Mouse (Mus musculus) brain, embryonic 14.5 days (tissue): ENCODE measurements at regions not wholly inside any gene's neighbourhood (a gene's known extent, or its start where the extent isn't known, plus 50 kb on each side); places are given as distances from the start of the nearest gene placed in this dataset.
A peak's percentile ranks its signal among the peaks of the same experiment; 100 is the strongest.
"Not testable (repeated sequence)": the region's sequence is repeated elsewhere in the genome, so short reads cannot be mapped to it uniquely, and the experiment has no call there.

Experiments
- DNase-seq: peaks from one replicate; pipeline ENCODE4 v3.0.0-alpha.2; 2011; ENCODE audit warnings: low read depth
- CTCF ChIP-seq: fragments of 200-500 bp; IDR thresholded peaks from 2 replicates; pipeline ENCODE4 v1.5.1; 2012; ENCODE audit warnings: inconsistent platforms, mild to moderate bottlenecking, moderate library complexity, borderline replicate concordance; ENCODE audit not compliant: insufficient read depth, insufficient read length; ENCODE audit errors: extremely low read depth
- POLR2A ChIP-seq: fragments of 200-500 bp; IDR thresholded peaks from 2 replicates; pipeline ENCODE4 v1.6.1; 2012; ENCODE audit warnings: mild to moderate bottlenecking, inconsistent platforms, borderline replicate concordance; ENCODE audit not compliant: poor library complexity, insufficient read depth, insufficient read length, severe bottlenecking; ENCODE audit errors: extremely low read depth

DNA sequence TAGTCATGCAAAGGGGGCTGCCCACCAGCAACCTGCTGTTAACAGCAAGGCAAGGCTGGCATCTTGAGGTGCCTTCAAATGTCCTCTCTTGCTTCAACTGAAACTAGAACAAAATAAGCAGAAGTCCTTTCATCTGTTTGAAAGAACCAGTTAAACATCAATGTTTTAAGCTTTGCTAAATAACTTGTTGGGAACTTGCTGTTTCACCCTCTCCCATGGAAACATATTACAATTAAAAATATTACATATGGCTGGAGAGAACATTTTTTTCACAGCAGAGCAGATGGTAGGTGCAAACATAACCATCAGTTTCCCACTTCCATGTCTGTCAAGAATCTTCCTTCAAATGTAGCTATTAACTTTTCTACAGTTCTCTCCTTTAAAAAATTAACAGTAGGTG is 225.5 kb downstream of the Plod2 start:
- TF ChIP-seq POLR2A (no peak), CTCF (no peak)
- peak; percentile 59 for DNase-seq

DNA sequence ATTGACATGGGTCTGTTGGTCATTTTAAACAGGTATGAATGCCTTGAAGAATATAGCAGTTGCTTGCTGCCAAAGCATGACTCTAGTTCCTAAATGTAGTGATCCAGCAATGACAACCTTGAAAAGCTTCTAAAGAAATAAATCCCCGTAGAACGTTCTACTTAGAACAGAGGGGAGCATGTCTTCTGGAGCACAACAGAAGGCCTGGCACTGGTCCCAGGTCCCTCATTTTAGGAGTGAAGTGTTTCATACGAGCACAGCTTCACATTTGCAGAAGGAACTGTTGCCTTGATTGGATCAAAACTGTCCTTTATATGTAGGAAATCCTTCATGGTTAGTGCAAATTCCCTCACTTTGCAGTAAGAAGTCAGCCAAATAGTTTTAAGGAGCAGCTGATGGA is 226.4 kb downstream of the Plod2 start:
- DNase-seq, result peak; percentile 70
- no peak for TF ChIP-seq POLR2A
- TF ChIP-seq CTCF, result no peak

DNA sequence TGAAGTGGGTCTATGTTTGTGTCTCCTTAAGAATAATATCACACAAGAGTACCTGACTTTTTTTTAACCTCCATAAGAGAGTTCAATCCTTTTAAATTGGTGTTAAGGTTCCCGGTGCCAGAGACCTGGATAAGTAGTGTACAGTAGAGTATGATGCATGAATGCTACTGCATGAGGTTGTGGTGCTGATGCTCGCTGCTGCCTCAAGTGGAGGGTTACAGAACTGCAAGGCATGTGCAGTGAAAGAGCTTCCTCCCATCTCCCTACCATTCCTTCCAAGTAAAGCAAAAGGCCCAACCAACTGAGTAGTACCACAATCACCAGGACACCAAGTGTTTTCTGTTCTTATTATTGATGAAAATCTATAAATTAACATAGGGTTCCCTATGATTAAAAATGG is 227.5 kb downstream of the Plod2 start:
- TF ChIP-seq CTCF (peak; percentile 61; the same call in 1 of the 2 replicates), POLR2A (no peak)
- no peak for DNase-seq

DNA sequence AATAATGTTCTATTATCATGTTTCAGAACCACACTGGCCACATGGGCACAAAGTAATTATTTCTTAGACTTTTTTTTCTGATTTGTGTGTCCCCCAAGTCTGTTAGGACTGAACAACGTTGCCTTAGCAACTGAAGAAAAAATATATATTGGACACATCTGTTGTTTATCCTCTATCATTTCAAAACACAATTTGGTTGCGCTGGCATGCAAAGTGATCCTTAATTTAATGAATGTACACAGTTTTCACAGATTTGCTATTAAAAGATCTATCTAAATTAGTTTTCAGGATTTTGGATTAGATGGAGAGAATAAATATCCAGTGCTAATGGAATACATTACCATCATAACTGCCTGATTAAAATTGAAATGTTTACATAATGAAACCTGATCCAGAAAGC is 229.0 kb downstream of the Plod2 start:
- TF ChIP-seq CTCF, result no peak
- TF ChIP-seq POLR2A, result no peak
- DNase-seq, result peak; percentile 61

DNA sequence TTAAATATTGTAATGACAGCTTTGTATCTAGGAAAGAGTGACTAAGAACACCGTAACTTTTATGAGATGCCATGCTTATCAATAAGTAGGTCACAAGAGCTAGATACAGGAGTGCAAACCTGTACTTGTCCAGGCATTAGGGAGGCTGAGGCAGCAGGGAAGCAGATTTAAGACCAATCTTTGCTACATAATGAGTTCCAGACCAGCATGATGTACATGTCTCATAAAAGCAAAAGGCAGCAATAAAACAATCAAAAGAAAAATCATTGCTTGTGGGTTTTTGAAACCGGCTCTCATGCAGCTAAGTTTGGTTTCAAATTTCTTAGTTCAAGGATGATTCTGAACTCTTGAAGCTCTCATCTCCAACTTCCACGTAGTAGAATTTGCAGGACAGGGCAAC is 229.7 kb downstream of the Plod2 start:
- no peak for TF ChIP-seq POLR2A
- TF ChIP-seq CTCF, result no peak
- peak; percentile 14 for DNase-seq

DNA sequence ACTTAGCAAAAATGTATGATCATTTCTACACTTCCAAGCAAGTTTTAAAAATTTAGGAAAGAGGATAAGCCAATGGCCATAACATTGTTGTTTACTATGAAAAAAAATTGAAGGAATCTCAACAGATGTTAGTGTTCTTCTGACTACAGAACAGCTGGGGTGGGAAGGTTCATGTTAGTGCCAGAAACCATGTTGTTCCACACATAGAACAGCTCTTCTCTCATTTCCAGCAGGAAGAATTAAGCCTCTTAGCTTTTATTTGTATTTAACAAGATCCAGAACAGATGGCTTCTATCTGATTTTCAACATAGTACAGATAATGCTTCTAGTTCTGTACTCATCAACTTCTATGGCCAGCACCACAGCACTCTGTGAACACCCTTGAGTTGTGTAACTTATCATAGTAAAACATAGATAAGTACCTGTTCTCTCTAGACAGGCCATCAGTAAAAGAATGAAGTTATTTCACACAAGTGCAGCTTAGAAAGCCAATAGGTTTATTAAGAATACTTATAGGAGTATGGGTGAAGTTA is 241.0 kb downstream of the Plod2 start:
- TF ChIP-seq POLR2A (no peak), CTCF (no peak)
- DNase-seq, result no peak

DNA sequence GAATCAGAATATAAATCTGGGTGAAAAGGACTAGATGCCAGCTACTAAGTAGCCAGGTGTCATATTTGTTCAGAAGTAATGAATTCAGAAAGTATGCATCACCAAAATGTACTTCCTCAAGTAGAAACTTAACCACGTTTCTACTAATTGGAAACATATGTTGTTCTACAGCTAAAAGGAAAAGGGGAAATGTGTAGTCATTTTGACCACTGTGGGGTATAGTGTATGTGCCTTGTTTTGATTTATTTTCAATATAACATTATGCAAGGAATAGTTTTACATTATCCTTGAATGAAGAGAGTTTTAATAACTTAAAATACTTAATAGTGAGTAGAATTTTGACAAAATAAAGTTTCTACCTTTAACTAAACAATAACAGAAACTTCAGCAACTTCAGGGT is 257.7 kb downstream of the Plod2 start:
- no peak for DNase-seq
- TF ChIP-seq POLR2A, result no peak
- TF ChIP-seq CTCF, result no peak

DNA sequence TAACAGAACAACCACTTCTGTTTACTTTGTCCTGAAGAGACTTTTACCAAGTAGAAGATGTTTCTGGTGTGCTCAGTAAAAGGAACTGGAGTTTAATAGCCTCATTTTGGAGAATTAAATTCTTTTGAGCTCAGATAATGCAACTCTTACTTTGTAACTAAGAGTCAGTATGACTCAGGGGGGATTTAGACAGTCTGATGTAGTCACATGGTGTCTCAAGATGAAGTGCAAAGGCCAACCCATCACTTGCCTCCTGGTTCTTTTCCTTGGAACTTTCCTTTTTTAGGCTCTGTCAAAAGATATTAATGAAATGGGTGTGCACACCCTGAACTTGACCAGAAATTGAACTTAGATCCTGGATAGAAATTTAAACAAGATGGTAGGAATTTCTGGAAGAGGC is 267.4 kb downstream of the Plod2 start:
- TF ChIP-seq POLR2A, result no peak
- no peak for TF ChIP-seq CTCF
- no peak for DNase-seq

DNA sequence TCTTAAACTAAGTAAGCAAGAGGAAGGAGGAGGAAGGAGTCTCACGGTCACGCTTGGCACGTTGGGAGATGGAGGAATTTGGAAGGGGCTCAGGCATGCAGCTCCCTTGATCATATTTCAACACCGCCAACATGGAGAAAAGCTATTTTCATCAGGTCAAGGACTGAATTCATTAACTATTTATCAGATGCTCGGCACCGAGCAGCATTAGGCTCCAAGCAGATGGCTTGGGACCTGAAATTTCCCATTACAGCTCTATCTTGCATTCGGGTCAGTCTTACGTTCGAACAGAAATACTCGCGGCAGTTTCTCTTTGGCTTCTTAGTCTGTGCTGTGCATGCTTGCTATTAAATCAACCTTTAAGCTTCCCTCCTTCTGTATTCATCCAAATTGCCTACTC is 278.7 kb downstream of the Plod2 start:
- peak; percentile 59 for DNase-seq
- no peak for TF ChIP-seq POLR2A
- no peak for TF ChIP-seq CTCF

DNA sequence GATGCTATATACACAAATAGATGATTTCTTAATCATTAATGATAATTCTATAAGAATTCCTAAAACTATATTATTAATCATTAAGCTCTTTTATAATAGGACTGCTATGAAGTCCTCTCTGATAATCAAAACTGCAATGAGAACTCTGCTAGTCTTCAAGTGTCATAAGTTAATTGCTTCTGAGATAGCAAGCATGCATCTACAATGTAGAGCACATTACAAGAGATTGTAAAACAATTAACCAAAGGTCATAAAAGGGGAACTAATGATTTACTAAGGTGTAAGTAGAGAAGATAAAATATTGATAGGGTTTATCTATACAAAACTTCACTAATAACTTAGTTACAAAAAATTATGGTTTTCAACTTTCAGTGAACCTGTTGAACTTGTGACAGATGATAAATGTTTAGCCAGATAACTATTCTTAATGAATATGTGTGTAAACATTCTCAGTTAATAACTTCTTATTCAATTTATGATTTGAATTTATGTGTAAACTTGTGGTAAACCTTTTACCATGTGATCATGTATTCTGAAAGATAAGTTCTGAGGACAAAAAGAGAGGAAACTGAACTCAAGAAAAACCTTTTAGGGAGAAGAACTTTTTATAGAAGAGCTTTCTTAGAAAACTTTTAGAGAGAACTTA is 284.8 kb downstream of the Plod2 start:
- DNase-seq, result no peak
- no peak for TF ChIP-seq CTCF

DNA sequence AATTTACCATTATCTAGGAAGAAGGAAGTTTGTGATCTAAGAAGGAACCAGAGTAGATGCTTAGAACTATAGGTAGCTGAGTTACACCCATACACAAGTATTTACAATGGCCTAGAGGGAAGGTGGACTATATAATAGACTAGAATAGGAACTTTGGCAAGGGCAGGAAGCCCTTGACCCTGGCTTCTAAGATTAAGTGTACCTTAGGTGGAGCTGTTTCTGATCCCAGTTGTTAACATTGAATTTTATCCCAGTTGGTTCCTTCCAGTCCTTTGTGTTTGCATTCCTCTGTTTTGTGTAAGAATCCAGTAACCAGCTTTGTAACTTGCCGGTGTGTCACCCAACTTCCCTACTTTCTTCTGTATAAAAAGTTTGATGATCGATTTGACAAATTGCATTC is 294.1 kb downstream of the Plod2 start:
- not testable (repeated sequence) for DNase-seq

DNA sequence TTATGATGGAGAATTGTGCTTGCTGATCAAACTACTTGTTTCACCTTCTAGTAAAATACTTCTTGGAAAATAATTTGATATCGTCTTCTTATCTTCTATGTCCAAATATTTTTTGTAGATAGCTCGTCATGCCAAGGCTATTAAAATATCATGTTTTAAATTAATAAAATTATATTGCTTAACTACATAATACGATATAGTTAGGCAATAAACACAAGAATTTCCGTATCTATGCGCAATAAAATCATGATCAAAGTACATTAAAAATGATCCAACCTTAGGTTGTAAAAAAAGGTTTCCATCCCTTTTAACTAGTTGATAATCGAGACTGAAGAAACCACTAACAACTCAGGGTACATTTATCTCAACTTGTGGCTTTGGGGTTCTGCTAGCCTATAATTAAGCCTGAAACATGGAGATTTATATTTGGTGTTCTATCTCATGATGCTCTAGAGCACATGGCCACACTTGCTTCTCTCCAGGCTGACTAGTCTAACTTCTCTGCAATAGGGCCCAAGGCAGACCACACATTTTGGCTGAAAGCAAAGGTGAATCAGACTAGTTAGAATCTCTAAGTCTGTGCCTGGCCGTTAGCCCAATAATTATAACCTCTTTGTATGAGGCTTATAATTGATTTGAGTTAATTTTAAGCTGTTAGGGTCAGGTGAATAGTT is 314.5 kb downstream of the Plod2 start:
- TF ChIP-seq POLR2A, result no peak
- TF ChIP-seq CTCF, result no peak
- DNase-seq, result no peak

DNA sequence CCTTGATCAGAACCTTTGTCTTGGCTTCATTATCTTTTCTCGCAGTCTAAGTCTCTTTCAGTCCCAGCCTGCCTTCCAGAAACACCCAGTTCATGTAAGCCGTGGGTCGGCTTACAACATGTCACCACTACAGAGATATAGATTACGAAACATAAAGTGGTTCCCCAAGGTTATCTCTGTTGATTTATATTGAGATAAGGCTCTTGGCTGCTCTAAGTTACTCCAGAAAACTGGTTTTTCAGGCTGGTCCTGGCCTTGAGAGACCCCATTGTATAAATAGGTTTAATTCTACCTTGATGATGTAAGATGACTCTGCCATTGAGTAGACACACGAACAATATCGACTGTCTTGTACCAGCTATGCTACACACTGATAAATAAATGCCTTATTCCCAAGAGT is 323.8 kb downstream of the Plod2 start:
- TF ChIP-seq CTCF (no peak), POLR2A (no peak)
- DNase-seq, result no peak

DNA sequence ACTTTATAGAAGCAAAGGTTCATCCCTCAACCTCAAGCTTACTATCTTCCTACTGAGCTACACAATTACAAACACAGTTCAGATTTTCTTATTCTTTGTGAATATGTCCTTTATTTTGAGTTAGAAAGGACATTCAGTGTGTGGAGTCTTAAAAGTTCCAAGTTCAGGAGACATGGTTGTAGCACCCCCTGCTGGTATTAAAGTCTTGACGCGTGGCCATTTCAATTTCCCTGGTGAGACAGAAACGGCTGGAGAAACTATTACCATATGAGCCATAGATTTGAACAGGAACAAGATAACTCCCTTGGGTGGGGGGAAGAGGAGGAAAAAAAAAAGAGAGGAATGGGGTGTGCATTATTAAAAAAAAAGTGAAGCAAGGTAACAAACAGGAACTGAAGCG is 336.6 kb downstream of the Plod2 start:
- DNase-seq, result peak; percentile 75
- TF ChIP-seq POLR2A (no peak), CTCF (peak; percentile 62; the same call in 1 of the 2 replicates)

DNA sequence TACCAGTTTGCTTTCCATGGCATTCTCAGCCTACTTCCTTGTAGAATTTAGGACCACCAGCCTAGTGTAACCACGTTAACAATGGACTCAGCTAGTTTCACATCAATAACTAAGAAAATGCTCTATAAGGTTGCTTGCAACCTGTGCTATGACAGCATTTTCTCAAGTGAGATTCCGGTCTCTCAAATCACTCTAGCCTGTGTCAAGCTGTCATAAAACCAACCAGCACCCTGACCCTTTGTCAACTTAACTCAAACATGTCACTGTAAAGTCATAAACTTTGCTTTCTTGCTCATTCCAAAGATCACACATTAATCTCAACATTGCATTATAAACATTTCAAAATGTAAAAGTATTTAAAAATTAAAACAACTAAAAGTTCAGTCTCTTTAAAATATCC is 337.8 kb downstream of the Plod2 start:
- no peak for DNase-seq
- TF ChIP-seq POLR2A (no peak), CTCF (no peak)

DNA sequence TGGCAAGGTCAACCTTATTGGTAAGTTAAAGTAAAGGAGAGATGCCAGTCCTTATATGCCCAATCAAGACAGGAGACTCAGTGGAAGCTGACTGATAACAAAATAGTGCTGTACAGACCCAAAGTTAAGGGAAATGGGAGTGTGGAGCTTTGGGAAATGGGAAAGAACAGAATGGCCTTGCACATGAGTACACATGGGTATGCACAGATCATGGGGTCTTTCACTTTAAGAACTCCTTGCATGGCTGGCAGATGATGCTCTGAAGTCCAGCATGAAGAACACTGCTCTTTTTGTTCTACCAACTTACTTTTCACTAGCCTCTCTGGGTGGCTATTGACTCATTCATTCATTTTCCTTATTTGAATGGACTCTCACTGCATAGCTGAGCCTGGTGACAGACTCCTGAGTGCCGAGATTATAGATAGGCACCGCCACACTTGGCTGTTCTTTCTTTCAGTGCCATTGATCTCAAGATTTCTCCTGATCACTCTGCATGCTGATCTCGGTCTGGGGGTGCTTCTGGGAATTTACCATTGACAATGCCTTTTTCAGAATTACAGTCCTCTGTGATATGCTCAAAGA is 340.3 kb downstream of the Plod2 start:
- no peak for TF ChIP-seq POLR2A
- TF ChIP-seq CTCF, result no peak
- DNase-seq, result peak; percentile 45
